Mouse (Mus musculus): Measurements from ENCODE around the gene Ubr2. TPM values are rescaled to one million over a fixed set of nuclear protein-coding genes. Genes with fewer than 3 reads are reported as not detected.

The Ubr2 gene
- total RNA-seq (2023) = 10 to 100 TPM; 62.8 to 63.9 TPM

GRCm38 (mm10) chr17:47009898-47010721, at the start of gene Ubr2:
Ubr2 (minus strand) TSS chr17:47010556.

GRCm38 (mm10) chr17:46910186-46910585, 100.2 kb downstream of the Ubr2 start, which contains the start of gene Prph2:
Prph2 (plus strand) TSS chr17:46910459.

GRCm38 (mm10) chr17:46890116-46890815, 120.1 kb downstream of the Ubr2 start, which contains the start of gene Tbcc:
Tbcc (plus strand) TSS chr17:46890684.

Other genes with a start within 250 kb of the Ubr2 start
- gene Ptcra, start 246.8 kb downstream of the Ubr2 start, total RNA-seq (2023) = not detected
- gene 2310039H08Rik, start 237.9 kb downstream of the Ubr2 start, total RNA-seq (2023) = 10 to 100 TPM in 1 of 2 experiments, 1 to 10 TPM in 1; 9.7 to 10.0 TPM
- 10 to 100 TPM; 39.7 to 45.5 TPM for gene Rpl7l1, start 227.9 kb downstream of the Ubr2 start, total RNA-seq (2023)
- 10 to 100 TPM; 33.6 to 43.1 TPM for gene Bicral, start 152.1 kb downstream of the Ubr2 start, total RNA-seq (2023)
- gene Tbcc, start 119.9 kb downstream of the Ubr2 start, total RNA-seq (2023) = 10 to 100 TPM; 12.2 to 13.9 TPM
- not detected for gene Prph2, start 100.1 kb downstream of the Ubr2 start, total RNA-seq (2023)